In the genomic region with DNA sequence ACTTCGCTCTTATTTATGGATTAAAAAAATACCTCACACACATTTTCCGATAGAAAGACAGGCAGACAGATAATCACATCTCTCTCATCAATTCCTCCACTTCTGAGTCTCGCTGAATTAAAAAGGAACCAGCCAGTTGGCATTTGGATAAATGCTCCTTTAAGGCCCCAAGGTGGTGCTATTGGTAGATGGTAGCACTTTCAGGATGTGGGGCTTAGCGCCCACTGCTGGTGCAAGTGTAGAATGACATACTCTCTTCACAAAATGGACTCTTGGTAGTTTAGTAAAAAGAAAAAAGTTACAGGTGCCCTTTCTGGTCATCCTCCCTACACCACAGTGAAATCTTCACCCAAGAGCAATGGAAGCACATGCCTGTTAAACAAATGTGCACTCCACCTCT, we compare ENCODE assay signal across 8 mouse cellular contexts. TPM values are rescaled to one million over a fixed set of nuclear protein-coding genes. Genes with fewer than 3 reads are reported as not detected.
DNase-seq lines count a peak whose midpoint lies in the region; ATAC-seq lines count a peak whose summit lies in the region.

No protein-coding gene starts in this region.

- DNase-seq in liver, result peak; percentile 25
- DNase-seq in liver, embryonic 11.5 days (ENCODE audit: low spot score), result no peak
- DNase-seq in embryo, embryonic 10 days (ENCODE audit: low spot score), result peak; percentile 86
- DNase-seq in heart, postnatal 4 days, result peak; percentile 24
- peak; percentile 55 for DNase-seq in left cerebral cortex, postnatal 10 days (ENCODE audit: extremely low spot score in 1 of 2, low spot score in 2 of 2)
- DNase-seq in naive thymus-derived CD4-positive, alpha-beta T cell, adult 2 months (ENCODE audit: low read depth), result peak; percentile 11
- no peak for DNase-seq in spleen, adult 12 weeks (ENCODE audit: low spot score)

- H3K9ac ChIP-seq in liver, embryonic 11.5 days (ENCODE audit: low read depth, low read length), result no peak overlapping the region

- WGBS in liver, embryonic 11.5 days, result 25% methylated on average over 4 of the region's 4 CpGs

- no peak for ATAC-seq in liver, embryonic 11.5 days (replicated peaks; ENCODE audit: low FRiP score)
- ATAC-seq in activated CD4-positive, CD25-positive, alpha-beta regulatory T cell, adult 4 months, result peak; percentile 85

- H3K27ac ChIP-seq in liver, embryonic 11.5 days (ENCODE audit: low read depth, low read length), result no peak overlapping the region

- no peaks in the 10 kb centered on the region for H3K9me3 ChIP-seq in liver, embryonic 11.5 days (ENCODE audit: control insufficient read depth, low read length)

- no peaks in the 10 kb centered on the region for H3K4me1 ChIP-seq in liver, embryonic 11.5 days (replicated peaks; ENCODE audit: control insufficient read depth, insufficient read depth, low read length)

- no peak overlapping the region for H3K4me3 ChIP-seq in liver, embryonic 11.5 days (ENCODE audit: low read depth, low read length)

- H3K36me3 ChIP-seq in liver, embryonic 11.5 days (ENCODE audit: control insufficient read depth, insufficient read depth, low read length), result no peaks in the 10 kb centered on the region

- H3K4me2 ChIP-seq in liver, embryonic 11.5 days, result no peak overlapping the region

- intact Hi-C loops in left cerebral cortex, postnatal 10 days (cut with DNase I), result no loop called here

- H3K27me3 ChIP-seq in liver, embryonic 11.5 days (replicated peaks; ENCODE audit: control insufficient read depth, insufficient read depth, low read length), result no peaks in the 10 kb centered on the region

RNA-seq across cellular contexts. Expression of a gene that starts 37.1 kb away (rescaled TPM):
- 2.2 and 2.7 TPM in 2 replicates for polyA plus RNA-seq in liver, embryonic 11.5 days (2014; fragmentation: Nextera tagmentation; extraction: Ambion mirVana)
- 1 to 10 TPM; 1.4 to 3.1 TPM for polyA plus RNA-seq in activated CD4-positive, CD25-positive, alpha-beta regulatory T cell, adult 4 months (2017; shearing (Covaris generic))
- total RNA-seq in heart, postnatal 4 days (2021), result 1 to 10 TPM; 1.5 to 1.7 TPM
- total RNA-seq in left cerebral cortex, postnatal 10 days (2021), result 100 to 1,000 TPM; 172 to 181 TPM

Comparison
In these comparisons a context has a peak if more than half of its experiments do, and no peak if none do; other contexts are left out.
1. DNase-seq: peak in liver (single experiment), embryo, embryonic 10 days (single experiment), heart, postnatal 4 days (single experiment), left cerebral cortex, postnatal 10 days (2 of 2) and naive thymus-derived CD4-positive, alpha-beta T cell, adult 2 months (single experiment); none in liver, embryonic 11.5 days (single experiment) and spleen, adult 12 weeks (single experiment).
2. RNA of a gene that starts 37.1 kb away (total RNA-seq): 172 to 181 TPM in left cerebral cortex, postnatal 10 days; 1.5 to 1.7 TPM in heart, postnatal 4 days; every median in the first group is over 10 times any median in the second.